Mouse (Mus musculus) lung, embryonic 16.5 days (tissue): ENCODE data around the gene Rbm34. TPM values are rescaled to one million over a fixed set of nuclear protein-coding genes. Genes with fewer than 3 reads are reported as not detected.

Source experiments
- ATAC-seq: fragments of 200-750 bp; cut with Nextera tagmentation; 2 replicates; pipeline ENCODE4 v1.8.0; 2017; ENCODE audit warnings: low read depth, mild to moderate bottlenecking, moderate library complexity
- H3K27ac ChIP-seq: fragments of 300-500 bp; sonication (generic); 2 replicates; pipeline ENCODE4 v1.5.1; 2014; ENCODE audit warnings: mild to moderate bottlenecking, control low read depth, low read length
- H3K27me3 ChIP-seq: fragments of 300-500 bp; sonication (generic); 2 replicates; pipeline ENCODE4 v1.6.1; 2014; ENCODE audit warnings: low read depth, low read length, mixed read lengths; ENCODE audit not compliant: control insufficient read depth, insufficient read depth
- H3K36me3 ChIP-seq: fragments of 300-500 bp; sonication (generic); 2 replicates; pipeline ENCODE4 v1.6.1; 2014; ENCODE audit warnings: low read length; ENCODE audit not compliant: control insufficient read depth, insufficient read depth
- H3K4me1 ChIP-seq: fragments of 300-500 bp; sonication (generic); replicated peaks from 2 replicates; pipeline ENCODE4 v1.6.1; 2014; ENCODE audit warnings: low read length, mixed read lengths; ENCODE audit not compliant: control insufficient read depth, insufficient read depth
- H3K4me2 ChIP-seq: fragments of 300-500 bp; sonication (generic); 2 replicates; pipeline ENCODE4 v1.6.1; 2014; ENCODE audit warnings: low read depth, low read length, control low read depth
- H3K4me3 ChIP-seq: fragments of 300-500 bp; sonication (generic); 2 replicates; pipeline ENCODE4 v1.5.1; 2014; ENCODE audit warnings: mild to moderate bottlenecking, low read length, control low read depth
- H3K9ac ChIP-seq: fragments of 300-500 bp; sonication (generic); 2 replicates; pipeline ENCODE4 v1.6.1; 2014; ENCODE audit warnings: low read length, control low read depth
- H3K9me3 ChIP-seq: fragments of 300-500 bp; sonication (generic); 2 replicates; pipeline ENCODE4 v1.6.1; 2016; ENCODE audit warnings: low read length; ENCODE audit not compliant: control insufficient read depth
- WGBS: fragments of 180-500 bp; shearing (Covaris S2); extraction: QIAGEN DNeasy Blood & Tissue Kit; methylation state at CpG from one replicate; pipeline ENCODE4 v1.1.7; 2014; 5-methylcytosine and 5-hydroxymethylcytosine counted together
- polyA plus RNA-seq: library from polyadenylated mRNA; unstranded; fragments of >200 nt; fragmentation: Nextera tagmentation; extraction: Ambion mirVana; gene quantifications from 2 replicates; pipeline ENCODE4 v1.2.1, GENCODE M21; 2015

The Rbm34 gene
- 16.7 and 17.1 TPM in 2 replicates for polyA plus RNA-seq

DNA sequence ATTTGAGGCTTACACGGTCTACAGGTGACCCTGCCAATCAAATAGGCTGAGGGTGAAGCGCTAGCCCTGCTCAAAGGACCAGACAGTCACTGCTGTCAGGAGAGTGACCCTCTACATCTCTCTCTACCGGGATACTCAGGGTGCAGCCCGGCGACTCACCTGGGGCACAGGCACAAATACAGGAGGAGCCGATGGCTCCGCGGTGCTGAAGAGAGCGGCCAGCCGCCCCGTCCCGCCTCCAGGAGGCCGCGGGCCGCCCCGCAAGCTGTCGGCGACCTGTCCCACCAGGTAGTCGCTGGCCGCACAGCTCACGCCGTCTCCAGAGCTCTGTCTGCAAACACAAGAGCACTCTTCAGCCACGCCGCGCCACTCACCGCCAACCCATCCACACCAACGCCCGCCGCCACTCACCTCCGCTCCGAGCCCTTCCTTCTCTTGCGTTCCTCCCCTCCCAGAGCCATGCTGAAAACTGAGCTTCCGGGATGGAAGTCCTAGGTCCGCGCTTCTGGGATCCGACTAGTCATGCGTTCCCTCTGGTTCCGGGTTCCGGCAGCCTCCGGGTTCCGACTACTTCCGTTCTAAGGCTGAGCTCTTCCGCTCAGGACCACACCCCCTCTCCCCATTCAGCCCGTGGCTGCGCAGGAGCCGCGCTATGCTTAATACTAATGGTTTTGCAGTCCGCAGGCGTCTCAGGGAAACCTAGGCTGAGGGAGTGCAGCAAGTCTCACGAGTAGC is at the start of gene Rbm34:
Rbm34 (minus strand) TSS at position 493 of the 735 bp plus-strand sequence.
- H3K4me3 ChIP-seq: peak within 1 kb of the TSS; percentile 92
- H3K27ac ChIP-seq: peak within 1 kb of the TSS; percentile 76

GRCm38 (mm10) chr8:127011668-127012067 is 40.8 kb upstream of the Rbm34 start:
- no peak for ATAC-seq
- 56% methylated on average over 9 of the region's 9 CpGs for WGBS
- H3K36me3 ChIP-seq: no peaks in the 10 kb centered on the region
- H3K4me1 ChIP-seq: no peaks in the 10 kb centered on the region
- H3K4me3 ChIP-seq: no peak overlapping the region
- H3K27ac ChIP-seq: no peak overlapping the region
- H3K9ac ChIP-seq: no peak overlapping the region
- H3K9me3 ChIP-seq: no peaks in the 10 kb centered on the region
- H3K27me3 ChIP-seq: no peaks in the 10 kb centered on the region
- H3K4me2 ChIP-seq: no peak overlapping the region

More for the DNA sequence above, at the start of gene Rbm34:
- no peaks in the 10 kb centered on the region; the same call in 1 of the 2 replicates for H3K36me3 ChIP-seq
- peaks cover 4% of the 10 kb centered on the region; the same call in 1 of the 2 replicates for H3K4me1 ChIP-seq
- no peaks in the 10 kb centered on the region for H3K9me3 ChIP-seq
- no peaks in the 10 kb centered on the region for H3K27me3 ChIP-seq
- under 1% methylated on average over 49 of the region's 50 CpGs for WGBS
- ATAC-seq: peak; percentile 98
- H3K9ac ChIP-seq: peak within 1 kb of the TSS; percentile 85
- H3K4me2 ChIP-seq: peak within 1 kb of the TSS; percentile 87

GRCm38 (mm10) chr8:126994506-126994905 is 23.6 kb upstream of the Rbm34 start:
- H3K4me1 ChIP-seq: no peaks in the 10 kb centered on the region
- no peaks in the 10 kb centered on the region for H3K36me3 ChIP-seq
- no peak overlapping the region for H3K4me3 ChIP-seq
- H3K9ac ChIP-seq: no peak overlapping the region
- no peak for ATAC-seq
- no peak overlapping the region for H3K27ac ChIP-seq
- H3K9me3 ChIP-seq: no peaks in the 10 kb centered on the region
- 83% methylated on average over 1 of the region's 1 CpGs for WGBS
- no peak overlapping the region for H3K4me2 ChIP-seq
- no peaks in the 10 kb centered on the region for H3K27me3 ChIP-seq

GRCm38 (mm10) chr8:126989363-126990153 is 18.7 kb upstream of the Rbm34 start:
- Histone ChIP-seq H3K27me3 (no peaks in the 10 kb centered on the region), H3K36me3 (no peaks in the 10 kb centered on the region), H3K9ac (no peak overlapping the region), H3K4me1 (no peaks in the 10 kb centered on the region), H3K9me3 (no peaks in the 10 kb centered on the region), H3K27ac (no peak overlapping the region), H3K4me3 (no peak overlapping the region), H3K4me2 (no peak overlapping the region)
- WGBS: 71% methylated on average over 5 of the region's 5 CpGs
- ATAC-seq: no peak

- no peak overlapping the region for H3K4me2 ChIP-seq
- 41% methylated on average over 16 of the region's 16 CpGs for WGBS
- no peak overlapping the region for H3K4me3 ChIP-seq
- H3K27ac ChIP-seq: no peak overlapping the region
- ATAC-seq: no peak
- H3K4me1 ChIP-seq: no peaks in the 10 kb centered on the region
- H3K9ac ChIP-seq: no peak overlapping the region
- H3K36me3 ChIP-seq: no peaks in the 10 kb centered on the region
- no peaks in the 10 kb centered on the region for H3K9me3 ChIP-seq
- H3K27me3 ChIP-seq: no peaks in the 10 kb centered on the region
Observed at GRCm38 (mm10) chr8:126988346-126989006, 17.6 kb upstream of the Rbm34 start.

DNA sequence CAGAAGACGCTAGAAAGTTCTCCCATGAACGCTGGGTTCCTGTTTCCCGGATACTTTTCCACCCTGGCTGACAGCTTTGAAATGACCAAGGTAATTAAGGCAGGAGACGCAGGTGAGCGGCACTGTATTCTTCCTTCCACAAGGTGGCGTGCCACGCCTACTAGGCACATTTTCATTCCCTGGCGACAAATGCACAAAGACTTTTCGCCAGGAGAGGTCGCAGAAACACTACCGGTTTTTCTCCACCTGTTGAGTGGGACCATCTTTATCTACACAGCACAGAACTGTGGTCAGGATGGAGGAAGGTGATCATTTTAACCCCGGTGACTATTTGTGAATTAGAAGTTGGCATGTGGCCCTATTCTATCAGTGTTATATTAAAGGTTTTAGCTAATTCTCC is 15.6 kb upstream of the Rbm34 start:
- no peak overlapping the region for H3K9ac ChIP-seq
- H3K4me1 ChIP-seq: no peaks in the 10 kb centered on the region
- no peak overlapping the region for H3K4me3 ChIP-seq
- no peak overlapping the region for H3K4me2 ChIP-seq
- 2% methylated on average over 12 of the region's 12 CpGs for WGBS
- H3K9me3 ChIP-seq: no peaks in the 10 kb centered on the region
- H3K27ac ChIP-seq: no peak overlapping the region
- H3K27me3 ChIP-seq: no peaks in the 10 kb centered on the region
- no peak; the same call in 1 of the 2 replicates for ATAC-seq
- no peaks in the 10 kb centered on the region for H3K36me3 ChIP-seq

DNA sequence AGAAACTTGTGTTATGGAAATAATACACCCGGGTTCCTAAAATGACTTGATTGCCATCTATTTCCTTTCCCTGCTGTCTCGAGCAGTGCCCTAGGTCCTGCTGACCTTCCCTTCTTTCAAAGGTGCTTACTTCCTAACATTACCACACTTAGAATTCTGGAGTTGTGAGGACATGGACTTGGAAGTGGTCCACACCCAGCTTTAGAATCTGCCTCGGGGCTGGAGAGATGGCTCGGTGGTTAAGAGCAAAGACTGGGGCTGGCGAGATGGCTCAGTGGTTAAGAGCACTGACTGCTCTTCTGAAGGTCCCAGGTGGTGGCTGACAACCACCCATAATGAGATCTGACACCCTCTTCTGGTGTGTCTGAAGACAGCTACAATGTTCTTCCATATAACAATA is 9.2 kb upstream of the Rbm34 start:
- Histone ChIP-seq H3K9ac (no peak overlapping the region), H3K27ac (no peak overlapping the region; the same call in 1 of the 2 replicates), H3K4me1 (0 out of 2 replicates have a peak, but pooled peaks cover 4% of the 10 kb centered on the region), H3K4me3 (no peak overlapping the region), H3K9me3 (no peaks in the 10 kb centered on the region), H3K36me3 (no peaks in the 10 kb centered on the region), H3K4me2 (no peak overlapping the region), H3K27me3 (peaks cover 2% of the 10 kb centered on the region; the same call in 1 of the 2 replicates)
- 51% methylated on average over 5 of the region's 5 CpGs for WGBS
- no peak for ATAC-seq

DNA sequence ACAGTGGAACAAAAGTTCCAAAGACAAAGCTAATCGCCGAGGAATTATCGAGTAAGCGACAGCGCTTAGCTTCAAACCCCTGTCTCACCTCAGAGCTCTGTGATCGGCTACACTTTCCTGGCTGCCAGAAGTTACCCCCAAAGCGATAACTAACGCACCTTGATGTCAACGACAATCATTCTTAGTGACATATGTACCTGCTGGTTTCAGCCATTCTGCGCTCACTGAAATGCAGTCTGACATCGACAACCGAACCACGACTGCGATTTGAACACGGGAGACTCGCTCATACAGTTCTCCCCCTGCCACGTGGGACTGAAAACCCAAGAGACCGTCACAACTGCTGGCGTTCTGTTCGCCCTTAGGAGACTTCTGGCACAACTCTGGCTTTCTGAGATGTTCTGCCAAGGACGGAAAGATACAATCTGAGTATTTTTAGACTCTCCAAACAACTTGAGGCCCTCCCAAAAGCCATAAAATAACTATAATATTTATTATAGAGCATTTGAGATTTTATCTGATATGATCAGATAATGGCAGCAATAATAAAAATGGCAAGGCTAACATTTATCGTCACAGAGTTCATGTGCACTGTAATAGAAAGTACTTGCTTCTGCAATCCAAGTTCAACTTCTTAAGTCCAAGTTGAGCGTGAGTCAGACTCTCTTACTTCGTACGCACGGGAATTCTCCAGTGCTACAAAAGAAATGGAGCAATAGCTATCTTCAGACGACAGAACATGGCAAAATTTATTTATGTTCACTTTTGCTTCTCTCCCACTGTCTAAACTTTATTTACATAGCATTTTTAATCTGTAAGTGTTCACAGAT is 8.4 kb upstream of the Rbm34 start:
- peak; percentile 67; the same call in 1 of the 2 replicates for ATAC-seq
- 0 out of 2 replicates have a peak, but pooled peaks cover 4% of the 10 kb centered on the region for H3K4me1 ChIP-seq
- no peaks in the 10 kb centered on the region for H3K36me3 ChIP-seq
- peak overlapping the region; percentile 44 for H3K9ac ChIP-seq
- peaks cover 2% of the 10 kb centered on the region; the same call in 1 of the 2 replicates for H3K27me3 ChIP-seq
- H3K4me2 ChIP-seq: peak overlapping the region; percentile 58
- peak overlapping the region; percentile 43 for H3K4me3 ChIP-seq
- H3K9me3 ChIP-seq: no peaks in the 10 kb centered on the region
- 9% methylated on average over 27 of the region's 27 CpGs for WGBS
- H3K27ac ChIP-seq: no peak overlapping the region
